Mouse (Mus musculus): ENCODE results near the gene Ypel5. TPM values are rescaled to one million over a fixed set of nuclear protein-coding genes. Genes with fewer than 3 reads are reported as not detected.

The Ypel5 gene
- polyA plus RNA-seq, 1 experiment = 62.9 TPM

DNA sequence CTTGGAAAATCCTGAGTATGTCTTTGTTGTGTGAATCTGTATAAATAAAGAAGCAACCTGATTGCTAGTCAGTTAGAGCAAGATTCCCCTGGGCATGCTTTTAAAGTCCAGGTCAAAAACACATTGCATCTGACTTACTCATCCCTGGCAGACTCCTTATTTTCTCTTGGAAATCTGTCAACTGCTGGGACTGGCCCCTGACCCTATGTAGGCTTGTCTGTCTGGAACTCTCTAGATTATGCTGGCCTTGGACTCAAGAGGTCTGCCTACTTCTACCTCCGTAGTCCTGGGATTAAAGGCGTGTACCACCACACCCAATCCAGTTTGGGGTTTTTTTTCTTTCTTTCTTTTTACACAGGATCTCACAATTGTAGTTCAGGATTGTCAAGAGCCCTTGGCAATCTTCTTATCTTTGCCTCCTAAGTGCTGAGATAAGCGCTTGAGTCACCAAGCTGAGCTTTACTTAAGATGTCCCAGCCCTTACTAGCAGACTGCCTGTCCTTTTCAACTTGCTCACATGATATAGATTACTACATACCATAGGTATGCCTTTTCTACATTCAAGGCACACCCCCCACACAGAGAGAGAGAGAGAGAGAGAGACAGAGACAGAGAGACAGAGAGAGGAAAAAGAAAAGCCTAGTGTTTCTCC, 8.1 kb upstream of the Ypel5 start:
- Histone ChIP-seq H3K4me1 (ENCODE audit: control insufficient read depth, insufficient read depth, low read length) (no peaks in the 10 kb centered on the region), H3K4me3 (replicated peaks; ENCODE audit: control insufficient read depth, low read depth, low read length) (no peak overlapping the region), H3K27ac (ENCODE audit: control insufficient read depth, insufficient read depth, low read depth, low read length, poor library complexity) (no peak overlapping the region)
- TF ChIP-seq CTCF (IDR thresholded peaks at IDR 0.05; ENCODE audit: control insufficient read depth, insufficient read depth, low read length) (no peak), POLR2A (IDR thresholded peaks at IDR 0.05; ENCODE audit: borderline replicate concordance, control insufficient read depth, low read depth, low read length) (no peak)
- WGBS = 78% methylated on average over 3 of the region's 3 CpGs

- 88% methylated on average over 8 of the region's 8 CpGs for WGBS
- Histone ChIP-seq H3K27ac (ENCODE audit: control insufficient read depth, insufficient read depth, low read depth, low read length, poor library complexity) (no peak overlapping the region), H3K4me1 (ENCODE audit: control insufficient read depth, insufficient read depth, low read length) (no peaks in the 10 kb centered on the region), H3K4me3 (replicated peaks; ENCODE audit: control insufficient read depth, low read depth, low read length) (no peak overlapping the region)
- TF ChIP-seq POLR2A (IDR thresholded peaks at IDR 0.05; ENCODE audit: borderline replicate concordance, control insufficient read depth, low read depth, low read length) = no peak
- no peak for TF ChIP-seq CTCF (IDR thresholded peaks at IDR 0.05; ENCODE audit: control insufficient read depth, insufficient read depth, low read length)
Measured at GRCm38 (mm10) chr17:72828687-72829086, 7.6 kb upstream of the Ypel5 start.

DNA sequence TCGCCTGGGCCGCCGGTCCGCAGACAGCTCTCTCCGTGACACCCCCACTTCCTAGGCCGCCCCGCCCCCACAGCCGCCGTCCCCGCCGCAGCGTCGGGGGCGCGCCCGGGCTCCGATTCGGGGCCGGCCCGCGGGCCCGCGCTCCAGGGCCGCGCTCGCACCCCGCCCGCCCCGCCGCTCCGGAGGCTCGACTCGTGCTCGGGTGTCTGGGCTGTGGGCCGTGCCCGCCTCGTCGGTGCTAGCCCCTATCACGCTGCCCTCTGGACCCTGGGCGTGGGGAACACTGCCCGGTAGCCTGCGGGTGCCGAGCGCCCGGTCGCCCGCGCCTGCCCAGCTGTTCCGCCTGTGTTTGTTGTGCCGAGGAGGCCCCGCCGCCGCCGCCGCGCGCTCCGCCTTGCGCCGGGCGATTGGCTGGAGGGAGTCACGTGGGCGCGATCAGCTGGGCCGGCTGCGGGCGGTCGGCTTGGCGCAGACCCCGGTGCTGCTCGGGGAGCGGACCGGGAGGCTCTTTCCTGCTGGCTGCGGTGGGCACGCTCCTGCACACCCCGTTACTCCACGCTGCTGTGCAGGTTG, 973 bp downstream of the Ypel5 start:
- Histone ChIP-seq H3K4me1 (ENCODE audit: control insufficient read depth, insufficient read depth, low read length) (no peaks in the 10 kb centered on the region; the same call in 1 of the 2 replicates), H3K27ac (ENCODE audit: control insufficient read depth, insufficient read depth, low read depth, low read length, poor library complexity) (peak overlapping the region; percentile 100), H3K4me3 (replicated peaks; ENCODE audit: control insufficient read depth, low read depth, low read length) (peak overlapping the region; percentile 80)
- under 1% methylated on average over 75 of the region's 77 CpGs for WGBS
- no peak for TF ChIP-seq CTCF (IDR thresholded peaks at IDR 0.05; ENCODE audit: control insufficient read depth, insufficient read depth, low read length)
- peak; percentile 78; the same call in 1 of the 2 replicates for TF ChIP-seq POLR2A (IDR thresholded peaks at IDR 0.05; ENCODE audit: borderline replicate concordance, control insufficient read depth, low read depth, low read length)

- Histone ChIP-seq H3K4me3 (replicated peaks; ENCODE audit: control insufficient read depth, low read depth, low read length) (peak overlapping the region; percentile 80), H3K4me1 (ENCODE audit: control insufficient read depth, insufficient read depth, low read length) (no peaks in the 10 kb centered on the region; the same call in 1 of the 2 replicates), H3K27ac (ENCODE audit: control insufficient read depth, insufficient read depth, low read depth, low read length, poor library complexity) (peak overlapping the region; percentile 100)
- no peak for TF ChIP-seq CTCF (IDR thresholded peaks at IDR 0.05; ENCODE audit: control insufficient read depth, insufficient read depth, low read length)
- no peak for TF ChIP-seq POLR2A (IDR thresholded peaks at IDR 0.05; ENCODE audit: borderline replicate concordance, control insufficient read depth, low read depth, low read length)
- 3% methylated on average over 8 of the region's 8 CpGs for WGBS
Measured at GRCm38 (mm10) chr17:72837824-72838474, 1.7 kb downstream of the Ypel5 start.

DNA sequence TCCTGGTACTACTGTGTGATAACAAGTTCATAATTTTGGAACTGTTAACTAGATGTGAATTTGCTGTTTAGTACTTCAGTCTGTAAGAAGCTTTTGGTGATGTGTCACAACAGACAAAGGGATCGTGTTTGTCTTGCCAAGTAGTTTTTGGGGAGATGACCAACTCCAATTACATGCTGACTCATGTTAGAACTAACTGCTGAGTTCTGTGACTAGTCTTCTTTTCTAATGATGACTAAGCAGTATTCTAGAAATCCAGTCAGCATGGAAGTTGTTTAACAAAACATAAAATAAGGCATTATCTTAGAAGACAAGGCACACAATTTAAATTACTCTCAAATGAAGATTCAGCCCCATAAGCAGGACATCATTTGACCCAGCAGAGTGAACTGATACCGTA, 2.7 kb downstream of the Ypel5 start:
- peak overlapping the region; percentile 10 for H3K4me3 ChIP-seq (replicated peaks; ENCODE audit: control insufficient read depth, low read depth, low read length)
- H3K4me1 ChIP-seq (ENCODE audit: control insufficient read depth, insufficient read depth, low read length) = no peaks in the 10 kb centered on the region; the same call in 1 of the 2 replicates
- H3K27ac ChIP-seq (ENCODE audit: control insufficient read depth, insufficient read depth, low read depth, low read length, poor library complexity) = no peak overlapping the region
- TF ChIP-seq CTCF (IDR thresholded peaks at IDR 0.05; ENCODE audit: control insufficient read depth, insufficient read depth, low read length) (no peak), POLR2A (IDR thresholded peaks at IDR 0.05; ENCODE audit: borderline replicate concordance, control insufficient read depth, low read depth, low read length) (no peak)
- WGBS = 54% methylated on average over 2 of the region's 2 CpGs

DNA sequence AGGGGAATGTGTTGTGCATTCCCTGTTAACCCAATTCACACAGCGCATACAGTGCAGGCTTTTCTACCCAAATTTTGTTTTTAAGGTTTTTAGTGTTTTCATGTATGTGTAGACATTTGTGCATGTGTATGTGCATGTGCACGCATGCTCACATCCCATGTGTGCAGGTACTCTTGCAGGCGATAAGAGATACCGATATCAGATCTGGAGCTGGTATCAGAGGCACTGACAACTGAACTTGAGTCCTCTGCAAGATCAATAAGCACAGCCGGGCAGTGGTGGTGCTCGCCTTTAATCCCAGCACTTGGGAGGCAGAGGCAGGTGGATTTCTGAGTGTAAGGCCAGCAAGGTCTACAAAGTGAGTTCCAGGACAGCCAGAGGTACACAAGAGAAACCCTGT, 8.1 kb downstream of the Ypel5 start:
- TF ChIP-seq CTCF (IDR thresholded peaks at IDR 0.05; ENCODE audit: control insufficient read depth, insufficient read depth, low read length) (no peak), POLR2A (IDR thresholded peaks at IDR 0.05; ENCODE audit: borderline replicate concordance, control insufficient read depth, low read depth, low read length) (no peak)
- WGBS = 92% methylated on average over 6 of the region's 6 CpGs
- no peak overlapping the region for H3K4me3 ChIP-seq (replicated peaks; ENCODE audit: control insufficient read depth, low read depth, low read length)
- no peak overlapping the region for H3K27ac ChIP-seq (ENCODE audit: control insufficient read depth, insufficient read depth, low read depth, low read length, poor library complexity)
- H3K4me1 ChIP-seq (ENCODE audit: control insufficient read depth, insufficient read depth, low read length) = no peaks in the 10 kb centered on the region

GRCm38 (mm10) chr17:72844949-72845490, 8.8 kb downstream of the Ypel5 start:
- no peak overlapping the region for H3K27ac ChIP-seq (ENCODE audit: control insufficient read depth, insufficient read depth, low read depth, low read length, poor library complexity)
- H3K4me1 ChIP-seq (ENCODE audit: control insufficient read depth, insufficient read depth, low read length) = no peaks in the 10 kb centered on the region
- H3K4me3 ChIP-seq (replicated peaks; ENCODE audit: control insufficient read depth, low read depth, low read length) = no peak overlapping the region
- 49% methylated on average over 7 of the region's 7 CpGs for WGBS
- no peak for TF ChIP-seq POLR2A (IDR thresholded peaks at IDR 0.05; ENCODE audit: borderline replicate concordance, control insufficient read depth, low read depth, low read length)
- TF ChIP-seq CTCF (IDR thresholded peaks at IDR 0.05; ENCODE audit: control insufficient read depth, insufficient read depth, low read length) = no peak

DNA sequence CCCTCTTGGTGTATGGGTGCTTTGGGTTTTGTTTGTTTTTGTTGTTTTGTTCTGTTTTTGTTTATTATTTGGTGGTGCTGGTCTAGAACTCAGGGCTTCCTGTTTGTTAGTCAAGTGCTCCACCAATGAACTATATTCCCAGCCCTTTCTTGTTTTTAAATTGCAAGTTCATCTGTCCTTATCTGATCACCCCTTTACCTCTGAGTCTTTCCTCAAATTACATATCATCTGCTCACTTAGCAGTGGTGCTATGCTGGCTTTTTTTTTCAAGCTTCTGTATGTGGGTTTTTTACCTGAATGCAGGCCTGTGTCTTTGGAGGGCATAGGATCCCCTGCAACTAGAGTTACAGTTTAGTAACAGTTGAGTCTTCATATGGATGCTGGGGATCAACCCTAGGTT, 9.3 kb downstream of the Ypel5 start:
- no peak overlapping the region for H3K27ac ChIP-seq (ENCODE audit: control insufficient read depth, insufficient read depth, low read depth, low read length, poor library complexity)
- no peaks in the 10 kb centered on the region for H3K4me1 ChIP-seq (ENCODE audit: control insufficient read depth, insufficient read depth, low read length)
- no peak for TF ChIP-seq POLR2A (IDR thresholded peaks at IDR 0.05; ENCODE audit: borderline replicate concordance, control insufficient read depth, low read depth, low read length)
- TF ChIP-seq CTCF (IDR thresholded peaks at IDR 0.05; ENCODE audit: control insufficient read depth, insufficient read depth, low read length) = no peak
- no peak overlapping the region for H3K4me3 ChIP-seq (replicated peaks; ENCODE audit: control insufficient read depth, low read depth, low read length)

Data from bone marrow, adult 2 months (tissue).